Mouse (Mus musculus) limb, embryonic 14.5 days (tissue): ENCODE data around the gene Cisd2. TPM values are rescaled to one million over a fixed set of nuclear protein-coding genes. Genes with fewer than 3 reads are reported as not detected.

Experiments used
- ATAC-seq: fragments of 200-750 bp; cut with Nextera tagmentation; 2 replicates; pipeline ENCODE4 v1.8.0; 2017; ENCODE audit warnings: low read depth, moderate number of reproducible peaks, moderate TSS enrichment; ENCODE audit not compliant: low FRiP score
- DNase-seq: peaks from one replicate; pipeline ENCODE4 v3.0.0-alpha.2; 2015; ENCODE audit warnings: low spot score
- H3K27ac ChIP-seq: fragments of 300-500 bp; sonication (generic); replicated peaks from 2 replicates; pipeline ENCODE4 v1.5.1; 2014; ENCODE audit warnings: low read depth, mild to moderate bottlenecking, low read length, moderate library complexity, mixed read lengths
- H3K27me3 ChIP-seq: fragments of 300-500 bp; sonication (generic); 2 replicates; pipeline ENCODE4 v1.6.1; 2014; ENCODE audit warnings: low read length, mixed read lengths; ENCODE audit not compliant: control insufficient read depth, insufficient read depth
- H3K36me3 ChIP-seq: fragments of 300-500 bp; sonication (generic); 2 replicates; pipeline ENCODE4 v1.6.1; 2014; ENCODE audit warnings: mild to moderate bottlenecking, low read length, moderate library complexity, mixed read lengths; ENCODE audit not compliant: control insufficient read depth, insufficient read depth
- H3K4me1 ChIP-seq: fragments of 300-500 bp; sonication (generic); 2 replicates; pipeline ENCODE4 v1.6.1; 2014; ENCODE audit warnings: antibody characterized with exemption, low read length, mixed read lengths; ENCODE audit not compliant: control insufficient read depth, insufficient read depth
- H3K4me2 ChIP-seq: fragments of 300-500 bp; sonication (generic); replicated peaks from 2 replicates; pipeline ENCODE4 v1.6.1; 2014; ENCODE audit warnings: low read depth, mild to moderate bottlenecking, low read length, moderate library complexity; ENCODE audit not compliant: severe bottlenecking
- H3K4me3 ChIP-seq: fragments of 300-500 bp; sonication (generic); replicated peaks from 2 replicates; pipeline ENCODE4 v1.5.1; 2014; ENCODE audit warnings: low read length
- H3K9ac ChIP-seq: fragments of 300-500 bp; sonication (generic); 2 replicates; pipeline ENCODE4 v1.6.1; 2014; ENCODE audit warnings: mild to moderate bottlenecking, low read depth, low read length, moderate library complexity; ENCODE audit not compliant: severe bottlenecking
- H3K9me3 ChIP-seq: fragments of 300-500 bp; sonication (generic); 2 replicates; pipeline ENCODE4 v1.6.1; 2016; ENCODE audit warnings: low read length; ENCODE audit not compliant: control insufficient read depth
- POLR2A ChIP-seq: fragments of 200-500 bp; IDR thresholded peaks from 2 replicates; pipeline ENCODE4 v1.8.0; 2012; ENCODE audit warnings: inconsistent platforms, mild to moderate bottlenecking, moderate library complexity, borderline replicate concordance; ENCODE audit not compliant: insufficient read depth, insufficient read length; ENCODE audit errors: extremely low read depth
- WGBS: fragments of 180-500 bp; shearing (Covaris S2); extraction: QIAGEN DNeasy Blood & Tissue Kit; methylation state at CpG from one replicate; pipeline ENCODE4 v1.1.7; 2014; 5-methylcytosine and 5-hydroxymethylcytosine counted together
- polyA plus RNA-seq, 2 experiments: library from polyadenylated mRNA; depleted of rRNA in 1 of 2; stranded (reverse) in 1 of 2; unstranded in 1 of 2; fragments of >200 nt; fragmentation: Nextera tagmentation in 1 of 2; extraction: Ambion mirVana in 1 of 2; gene quantifications; 2 replicates each; pipeline versions ENCODE4 v1.2.1 to v1.2.3; 2012 to 2014

The Cisd2 gene
- polyA plus RNA-seq, 2 experiments, result 44.6 to 46.9 TPM

DNA sequence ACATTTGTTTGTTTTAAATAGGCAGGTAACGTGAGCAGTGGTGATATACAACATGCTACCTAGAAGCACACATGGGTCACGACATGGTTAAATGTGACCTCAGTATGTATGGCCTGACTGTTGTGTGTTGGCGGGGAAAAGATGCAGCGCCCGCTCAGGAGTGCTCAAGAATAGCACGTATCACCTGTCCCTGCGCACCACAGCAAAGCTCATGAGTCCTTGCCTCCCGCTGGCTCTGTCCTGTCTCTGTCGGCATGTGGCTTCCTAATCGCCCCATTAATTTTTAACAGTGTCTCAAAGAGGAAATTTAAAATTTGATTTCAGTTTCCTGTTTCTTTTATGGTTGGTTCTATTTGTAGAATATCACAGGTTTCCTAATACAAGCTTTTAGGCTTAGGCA lies 46.3 kb downstream of the Cisd2 start:
- H3K9ac ChIP-seq, result no peak overlapping the region
- WGBS, result 52% methylated on average over 10 of the region's 10 CpGs

DNA sequence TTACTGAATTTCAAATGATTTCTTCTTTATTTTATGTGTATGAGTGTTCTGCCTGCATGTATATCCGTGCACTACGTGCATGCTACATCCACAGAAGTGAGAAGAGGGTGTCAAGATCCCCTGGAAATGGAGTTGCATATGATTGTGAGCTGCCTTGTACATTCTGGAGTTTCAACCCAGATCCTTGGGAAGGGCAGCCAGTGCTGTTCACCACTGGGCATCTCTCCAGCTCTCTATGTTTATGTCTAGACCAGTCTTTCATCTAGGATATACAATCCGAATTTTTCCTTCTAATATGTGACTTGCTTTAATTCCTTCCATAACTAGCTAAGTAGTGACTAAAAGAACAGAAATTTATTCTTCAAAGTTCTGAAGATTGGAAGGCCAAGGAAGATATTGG lies 47.9 kb downstream of the Cisd2 start:
- Histone ChIP-seq H3K9ac (no peak overlapping the region), H3K9me3 (no peaks in the 10 kb centered on the region), H3K27ac (no peak overlapping the region), H3K4me2 (no peak overlapping the region), H3K4me3 (no peak overlapping the region), H3K4me1 (no peaks in the 10 kb centered on the region), H3K27me3 (no peaks in the 10 kb centered on the region), H3K36me3 (no peaks in the 10 kb centered on the region)
- DNase-seq, result no peak
- ATAC-seq, result no peak
- 81% methylated on average over 3 of the region's 3 CpGs for WGBS
- TF ChIP-seq POLR2A, result no peak

More for the DNA sequence above, 46.3 kb downstream of the Cisd2 start:
- no peak for ATAC-seq
- H3K36me3 ChIP-seq, result no peaks in the 10 kb centered on the region
- H3K4me1 ChIP-seq, result no peaks in the 10 kb centered on the region
- no peak overlapping the region for H3K27ac ChIP-seq
- no peak for TF ChIP-seq POLR2A
- no peaks in the 10 kb centered on the region for H3K9me3 ChIP-seq
- no peak overlapping the region for H3K4me3 ChIP-seq
- no peak for DNase-seq
- no peaks in the 10 kb centered on the region for H3K27me3 ChIP-seq
- H3K4me2 ChIP-seq, result no peak overlapping the region

DNA sequence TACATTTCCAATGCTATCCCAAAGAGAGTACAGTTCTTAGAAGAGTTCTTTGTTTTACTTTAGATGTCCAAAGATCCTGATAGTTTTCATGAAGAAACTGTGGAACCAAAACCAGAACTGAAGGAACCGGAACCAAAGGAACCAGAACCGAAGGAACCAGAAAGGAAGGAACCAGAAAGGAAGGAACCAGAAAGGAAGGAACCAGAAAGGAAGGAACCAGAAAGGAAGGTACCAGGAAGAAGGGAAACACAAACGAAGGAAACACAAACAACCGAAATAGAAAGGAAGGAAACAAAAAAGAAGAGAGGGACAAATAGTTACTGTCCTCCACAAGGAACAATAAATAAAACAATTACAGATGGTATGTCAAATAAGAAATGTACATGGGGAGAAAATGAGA lies 66.3 kb downstream of the Cisd2 start:
- no peak overlapping the region for H3K4me2 ChIP-seq
- no peak for TF ChIP-seq POLR2A
- 91% methylated on average over 4 of the region's 4 CpGs for WGBS
- no peaks in the 10 kb centered on the region for H3K9me3 ChIP-seq
- no peaks in the 10 kb centered on the region for H3K36me3 ChIP-seq
- no peaks in the 10 kb centered on the region for H3K27me3 ChIP-seq
- DNase-seq (no peak), ATAC-seq (no peak)
- no peak overlapping the region for H3K27ac ChIP-seq
- H3K4me1 ChIP-seq, result no peaks in the 10 kb centered on the region
- no peak overlapping the region for H3K4me3 ChIP-seq
- no peak overlapping the region for H3K9ac ChIP-seq

Other genes with a start within 250 kb of the Cisd2 start
- 13.7 and 25.2 TPM in 2 replicates for gene Cenpe, start 211.4 kb downstream of the Cisd2 start, polyA plus RNA-seq (2012; rRNA removed)
- 26.8 and 27.0 TPM in 2 replicates for gene Cenpe, start 211.4 kb downstream of the Cisd2 start, polyA plus RNA-seq (2014; fragmentation: Nextera tagmentation; extraction: Ambion mirVana)
- gene Bdh2, start 142.7 kb downstream of the Cisd2 start, polyA plus RNA-seq (2012; rRNA removed), result 11.6 and 12.2 TPM in 2 replicates
- gene Bdh2, start 142.7 kb downstream of the Cisd2 start, polyA plus RNA-seq (2014; fragmentation: Nextera tagmentation; extraction: Ambion mirVana), result 16.8 and 24.9 TPM in 2 replicates
- 2.7 and 3.5 TPM in 2 replicates for gene Slc9b2, start 116.2 kb downstream of the Cisd2 start, polyA plus RNA-seq (2012; rRNA removed)
- gene Slc9b2, start 116.2 kb downstream of the Cisd2 start, polyA plus RNA-seq (2014; fragmentation: Nextera tagmentation; extraction: Ambion mirVana), result 3.3 and 3.8 TPM in 2 replicates
- gene Slc9b1, start 75.9 kb downstream of the Cisd2 start, polyA plus RNA-seq (2012; rRNA removed), result 0.06 and 0.18 TPM in 2 replicates
- 0.47 TPM in 1 of 2 replicates, not detected in the other for gene Slc9b1, start 75.9 kb downstream of the Cisd2 start, polyA plus RNA-seq (2014; fragmentation: Nextera tagmentation; extraction: Ambion mirVana)
- gene Ube2d3, start 14.2 kb upstream of the Cisd2 start, polyA plus RNA-seq (2012; rRNA removed), result 376 and 429 TPM in 2 replicates
- 518 and 519 TPM in 2 replicates for gene Ube2d3, start 14.2 kb upstream of the Cisd2 start, polyA plus RNA-seq (2014; fragmentation: Nextera tagmentation; extraction: Ambion mirVana)
- gene Manba, start 61.7 kb upstream of the Cisd2 start, polyA plus RNA-seq (2012; rRNA removed), result 3.3 and 4.2 TPM in 2 replicates
- 6.5 and 7.6 TPM in 2 replicates for gene Manba, start 61.7 kb upstream of the Cisd2 start, polyA plus RNA-seq (2014; fragmentation: Nextera tagmentation; extraction: Ambion mirVana)